Mouse (Mus musculus) heart, embryonic 10.5 days (tissue): ENCODE results near the gene Dnajb2. TPM values are rescaled to one million over a fixed set of nuclear protein-coding genes. Genes with fewer than 3 reads are reported as not detected.

Experiments
- DNase-seq: peaks from one replicate; pipeline ENCODE4 v3.0.0-alpha.2; 2017; ENCODE audit warnings: low spot score
- H3K27ac ChIP-seq: fragments of 300-500 bp; sonication (generic); 2 replicates; pipeline ENCODE4 v1.5.1; 2016; ENCODE audit warnings: mild to moderate bottlenecking
- H3K27me3 ChIP-seq: fragments of 300-500 bp; sonication (generic); 2 replicates; pipeline ENCODE4 v1.6.1; 2016; ENCODE audit warnings: mild to moderate bottlenecking; ENCODE audit not compliant: poor library complexity, insufficient read depth, severe bottlenecking
- H3K36me3 ChIP-seq: fragments of 300-500 bp; sonication (generic); 2 replicates; pipeline ENCODE4 v1.6.1; 2016; ENCODE audit warnings: mild to moderate bottlenecking, moderate library complexity
- H3K4me1 ChIP-seq: fragments of 300-500 bp; sonication (generic); 2 replicates; pipeline ENCODE4 v1.6.1; 2016; ENCODE audit warnings: mild to moderate bottlenecking
- H3K4me3 ChIP-seq: fragments of 300-500 bp; sonication (generic); 2 replicates; pipeline ENCODE4 v1.5.1; 2016; ENCODE audit warnings: mild to moderate bottlenecking, moderate library complexity
- H3K9me3 ChIP-seq: fragments of 300-500 bp; sonication (generic); 2 replicates; pipeline ENCODE4 v1.6.1; 2016; ENCODE audit warnings: mild to moderate bottlenecking, moderate library complexity
- WGBS: fragments of 180-500 bp; shearing (Covaris S2); methylation state at CpG from one replicate; pipeline ENCODE4 v1.1.7; 2016; 5-methylcytosine and 5-hydroxymethylcytosine counted together
- polyA plus RNA-seq: library from polyadenylated mRNA; unstranded; fragments of >200 nt; fragmentation: Nextera tagmentation; extraction: Ambion mirVana; gene quantifications from 2 replicates; pipeline ENCODE4 v1.2.1, GENCODE M21; 2016

Gene Dnajb2
- polyA plus RNA-seq, result 24.5 and 32.4 TPM in 2 replicates

DNA sequence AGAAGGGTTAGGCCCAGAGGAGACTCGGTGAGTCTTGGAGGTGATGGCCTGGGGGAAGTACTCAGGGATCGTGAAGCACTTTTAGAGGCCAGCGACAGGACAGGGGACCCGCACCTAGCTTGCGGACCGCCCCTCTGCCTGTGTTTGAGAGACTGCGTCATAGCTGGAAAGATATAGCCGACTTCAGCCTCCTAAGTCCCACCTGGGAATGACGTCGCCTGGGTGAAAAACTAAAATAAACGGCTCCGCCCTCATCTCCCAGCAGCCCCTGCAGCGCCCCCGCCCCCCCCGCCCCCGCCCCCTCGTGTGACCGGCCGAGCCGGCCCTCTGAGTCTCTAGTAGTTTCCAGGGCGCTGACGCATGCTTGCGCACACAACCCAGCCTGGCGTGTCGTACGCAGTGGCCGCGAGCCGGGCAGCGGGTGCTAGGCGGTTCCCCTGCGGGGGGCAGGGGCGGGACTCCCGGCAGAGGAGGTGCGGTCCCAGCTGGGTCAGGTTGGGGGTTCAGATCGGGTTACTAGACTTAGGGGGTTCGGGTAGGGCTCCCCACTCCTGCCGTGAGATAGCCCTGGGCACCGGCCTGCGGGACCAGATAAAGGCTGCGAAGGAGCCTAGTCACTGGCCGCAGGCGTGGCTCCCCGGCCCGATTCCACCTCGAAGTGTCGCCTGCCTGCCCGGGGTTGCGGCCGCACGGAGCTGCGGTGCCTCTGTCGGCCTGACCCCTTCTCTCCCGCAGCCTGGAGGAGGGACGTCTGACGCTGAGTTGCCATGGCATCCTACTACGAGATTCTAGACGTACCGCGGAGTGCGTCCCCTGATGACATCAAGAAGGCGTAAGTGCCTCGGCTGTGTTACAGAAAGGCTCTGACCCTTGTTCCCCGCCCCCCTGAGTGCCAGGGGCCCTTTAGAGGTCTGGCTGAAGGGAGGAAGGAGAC lies at the start of gene Dnajb2:
Gene Dnajb2, plus strand, starts transcription at position 290 of the 934 bp plus-strand sequence.
- DNase-seq, result peak; percentile 95
- H3K4me3 ChIP-seq, result peak within 1 kb of the TSS; percentile 83
- peak within 1 kb of the TSS; percentile 95 for H3K27ac ChIP-seq
- no peaks in the 10 kb centered on the region for H3K9me3 ChIP-seq
- under 1% methylated on average over 64 of the region's 64 CpGs for WGBS
- H3K27me3 ChIP-seq, result no peaks in the 10 kb centered on the region
- peaks cover 32% of the 10 kb centered on the region for H3K4me1 ChIP-seq
- H3K36me3 ChIP-seq, result peaks cover 20% of the 10 kb centered on the region

DNA sequence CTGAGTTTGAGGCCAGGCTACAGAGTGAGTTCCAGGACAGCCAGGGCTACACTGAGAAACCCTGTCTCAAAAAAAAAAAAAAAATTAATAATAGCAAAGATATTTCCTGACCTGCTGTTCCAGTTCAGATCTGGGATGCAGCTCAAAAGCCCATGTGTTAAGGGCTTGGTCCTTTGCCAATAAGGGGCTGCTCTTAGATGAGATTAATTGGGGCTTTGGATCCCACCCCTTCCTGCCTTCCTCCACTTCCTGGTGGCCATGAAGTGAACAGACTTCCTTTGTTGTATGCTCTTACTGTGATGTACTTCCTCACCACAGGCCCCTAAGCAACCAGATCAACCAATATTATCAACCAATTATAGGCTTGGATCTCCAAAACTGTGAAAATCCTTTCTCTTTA lies 49.1 kb upstream of the Dnajb2 start:
- no peak for DNase-seq
- H3K27me3 ChIP-seq, result no peaks in the 10 kb centered on the region
- H3K4me3 ChIP-seq, result no peak overlapping the region
- H3K4me1 ChIP-seq, result peaks cover 14% of the 10 kb centered on the region
- H3K36me3 ChIP-seq, result peaks cover 71% of the 10 kb centered on the region
- no peak overlapping the region for H3K27ac ChIP-seq
- no peaks in the 10 kb centered on the region for H3K9me3 ChIP-seq

DNA sequence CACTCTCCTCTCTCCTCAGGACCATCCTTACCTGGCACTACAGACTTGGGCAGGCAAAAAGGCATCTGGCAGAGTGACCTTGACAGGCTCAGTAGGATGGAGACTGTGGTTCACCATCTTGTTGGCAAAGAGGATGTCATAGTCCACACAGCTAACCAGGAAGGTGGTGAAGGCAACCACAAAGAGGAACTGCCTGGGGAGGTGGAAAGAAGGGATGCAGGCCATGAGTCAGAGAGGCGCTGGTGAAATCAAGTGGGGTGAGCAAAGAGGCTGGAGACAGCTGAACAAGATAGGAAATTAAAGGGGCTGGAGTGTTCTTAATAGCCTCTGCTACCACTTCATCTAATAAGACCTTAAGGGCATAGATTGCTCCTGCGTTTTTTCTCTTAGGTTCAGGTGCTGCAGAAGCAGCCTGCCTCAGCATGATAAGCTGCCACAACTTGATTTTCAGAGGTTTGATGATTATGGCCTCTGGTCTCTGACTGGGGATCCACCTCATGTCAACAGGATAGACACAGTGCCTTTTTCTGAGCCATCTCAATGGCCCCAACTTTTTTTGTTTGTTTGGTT lies 48.2 kb upstream of the Dnajb2 start:
- Histone ChIP-seq H3K9me3 (no peaks in the 10 kb centered on the region), H3K36me3 (peaks cover 62% of the 10 kb centered on the region), H3K27me3 (no peaks in the 10 kb centered on the region), H3K27ac (no peak overlapping the region), H3K4me1 (peaks cover 16% of the 10 kb centered on the region), H3K4me3 (no peak overlapping the region)
- 77% methylated on average over 2 of the region's 2 CpGs for WGBS
- no peak for DNase-seq

DNA sequence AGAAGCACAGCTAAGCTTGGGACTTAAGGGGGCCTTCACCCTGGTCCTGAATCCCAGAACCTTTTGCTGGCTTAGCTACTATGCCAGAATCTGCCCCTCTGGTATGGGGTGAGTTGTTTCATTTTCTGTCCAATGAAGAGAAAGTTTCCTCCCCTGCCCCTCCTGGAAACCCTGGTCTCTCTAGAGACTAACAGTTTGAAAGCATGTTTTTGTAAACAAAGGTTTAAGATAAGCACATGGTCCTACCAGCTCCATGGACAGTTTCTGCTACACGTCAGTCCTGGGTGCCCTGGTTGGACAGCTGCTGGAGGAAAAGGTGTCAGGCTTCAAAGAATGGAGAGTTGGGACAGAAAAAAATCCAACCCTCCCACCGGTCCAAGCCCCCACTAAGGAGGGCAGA lies 45.6 kb upstream of the Dnajb2 start:
- Histone ChIP-seq H3K4me3 (peak overlapping the region; percentile 82; the same call in 1 of the 2 replicates), H3K27me3 (no peaks in the 10 kb centered on the region), H3K36me3 (peaks cover 49% of the 10 kb centered on the region), H3K4me1 (peaks cover 22% of the 10 kb centered on the region), H3K27ac (0 out of 2 replicates have a peak overlapping the region, but pooled peaks have one; percentile 93), H3K9me3 (no peaks in the 10 kb centered on the region)
- no peak for DNase-seq
- 43% methylated on average over 2 of the region's 2 CpGs for WGBS

DNA sequence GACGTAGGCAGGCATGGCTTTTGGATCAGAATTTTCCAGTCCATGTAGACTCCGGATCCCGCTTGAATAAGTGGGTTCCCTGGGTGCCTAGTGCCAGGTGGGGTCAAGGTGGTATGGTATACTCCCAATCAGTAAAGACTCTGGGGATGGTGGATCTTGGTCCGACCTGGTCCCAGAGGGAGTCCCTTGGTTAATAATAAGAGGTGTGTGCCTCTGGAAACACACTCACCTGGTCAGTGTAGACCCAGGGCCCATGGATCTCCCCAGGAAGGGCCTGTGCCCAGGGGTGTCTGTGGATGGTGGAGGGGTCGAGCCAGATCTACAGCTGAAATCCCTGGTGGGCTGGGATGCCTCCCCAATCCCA lies 45.0 kb upstream of the Dnajb2 start:
- WGBS, result 38% methylated on average over 5 of the region's 5 CpGs

DNA sequence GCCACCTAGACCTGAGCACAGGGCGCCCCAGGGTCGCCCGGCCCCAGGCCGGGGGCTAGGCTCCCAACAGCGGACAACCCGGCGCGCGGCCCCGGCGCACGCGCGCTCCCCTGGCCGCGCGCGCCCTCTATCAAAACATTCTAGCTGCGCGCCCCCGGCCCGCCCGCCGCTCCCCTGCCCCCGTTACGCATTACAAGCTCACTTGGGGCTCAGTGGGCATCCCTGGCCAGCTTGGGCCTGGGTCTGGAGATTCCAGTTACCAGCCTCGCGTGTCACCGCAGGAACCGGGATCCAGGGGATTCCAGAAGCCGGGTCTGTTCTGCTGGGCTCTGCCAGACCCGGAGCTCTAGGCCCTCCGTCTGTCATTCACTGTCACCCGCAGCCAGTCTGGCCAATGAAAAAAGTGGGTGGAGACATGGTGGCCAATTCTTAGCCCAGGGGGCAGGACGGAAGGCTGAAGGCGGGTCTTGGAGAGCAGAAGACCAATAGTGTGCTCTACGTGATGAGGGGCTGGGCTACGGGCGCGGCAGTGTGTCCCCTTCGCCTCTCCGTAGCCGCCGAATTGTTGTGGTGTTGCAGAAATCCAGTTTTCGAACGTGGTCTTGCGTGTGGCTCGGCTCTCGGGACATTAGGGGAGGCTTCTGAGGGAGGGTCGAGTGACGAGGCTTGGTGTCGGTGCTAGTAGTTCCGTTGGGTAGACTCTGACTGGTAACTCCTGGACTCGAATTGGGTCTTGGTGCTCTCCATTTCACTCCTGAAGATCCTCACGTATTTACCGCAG lies 44.4 kb upstream of the Dnajb2 start, which contains the start of the genes Ankzf1 and Atg9a:
Gene Ankzf1, plus strand, starts transcription at position 530 of the 781 bp plus-strand sequence.
Gene Atg9a, minus strand, starts transcription at position 575 of the 781 bp plus-strand sequence.
- H3K36me3 ChIP-seq, result peaks cover 49% of the 10 kb centered on the region
- H3K9me3 ChIP-seq, result no peaks in the 10 kb centered on the region
- peak within 1 kb of the TSS; percentile 93 for H3K27ac ChIP-seq
- peaks cover 22% of the 10 kb centered on the region for H3K4me1 ChIP-seq
- peak; percentile 99 for DNase-seq
- H3K27me3 ChIP-seq, result no peaks in the 10 kb centered on the region
- peak within 1 kb of the TSS; percentile 82 for H3K4me3 ChIP-seq
- 0% methylated on average over 56 of the region's 56 CpGs for WGBS

More for the DNA sequence above, 45.0 kb upstream of the Dnajb2 start:
- Histone ChIP-seq H3K4me1 (peaks cover 22% of the 10 kb centered on the region), H3K27ac (peak overlapping the region; percentile 93), H3K36me3 (peaks cover 49% of the 10 kb centered on the region), H3K9me3 (no peaks in the 10 kb centered on the region), H3K4me3 (peak overlapping the region; percentile 82), H3K27me3 (no peaks in the 10 kb centered on the region)
- no peak for DNase-seq

DNA sequence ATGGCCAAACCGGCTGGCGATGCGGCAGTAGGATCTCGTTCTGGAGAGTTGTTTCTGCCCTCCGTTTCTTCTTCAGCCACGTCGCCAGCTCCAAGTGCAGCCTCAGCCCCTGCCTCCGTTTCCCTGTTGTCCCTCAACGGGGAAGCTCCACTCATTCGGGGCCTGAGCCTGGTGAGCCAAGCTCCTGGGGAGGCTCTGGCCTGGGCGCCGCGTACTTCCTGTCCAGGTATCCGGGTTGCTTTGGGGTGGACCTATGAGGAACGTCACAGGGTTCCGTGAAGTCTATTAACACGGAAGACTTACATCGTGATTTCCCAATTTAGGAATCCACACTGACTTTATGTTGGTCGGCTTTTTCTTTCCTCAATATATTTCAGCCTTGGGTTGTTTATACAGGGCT lies 43.8 kb upstream of the Dnajb2 start:
- peak overlapping the region; percentile 82 for H3K4me3 ChIP-seq
- no peaks in the 10 kb centered on the region for H3K27me3 ChIP-seq
- H3K9me3 ChIP-seq, result no peaks in the 10 kb centered on the region
- DNase-seq, result no peak
- H3K27ac ChIP-seq, result peak overlapping the region; percentile 93
- H3K36me3 ChIP-seq, result peaks cover 48% of the 10 kb centered on the region
- WGBS, result under 1% methylated on average over 19 of the region's 19 CpGs
- H3K4me1 ChIP-seq, result peaks cover 22% of the 10 kb centered on the region

DNA sequence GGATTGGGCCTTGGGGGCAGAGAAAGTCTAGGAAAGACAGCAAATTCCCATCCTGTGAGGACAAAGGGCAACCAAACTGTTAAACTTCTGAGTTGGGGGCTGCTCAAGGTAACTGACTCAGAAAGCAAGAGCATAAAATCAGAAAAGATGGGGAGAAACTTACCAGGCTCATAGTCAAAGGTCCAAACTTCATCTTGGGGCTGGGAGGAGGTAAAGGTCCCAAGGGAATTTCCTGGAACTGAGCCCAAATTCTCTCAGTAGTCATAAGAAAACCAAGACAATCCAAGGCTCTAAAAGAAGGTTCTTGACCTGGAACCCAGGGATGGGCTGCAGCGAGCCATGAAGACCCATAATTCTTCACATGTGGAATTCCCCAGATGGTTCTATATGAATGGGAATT lies 35.0 kb upstream of the Dnajb2 start:
- DNase-seq, result no peak
- no peaks in the 10 kb centered on the region for H3K9me3 ChIP-seq
- no peaks in the 10 kb centered on the region for H3K27me3 ChIP-seq
- H3K4me1 ChIP-seq, result no peaks in the 10 kb centered on the region
- 87% methylated on average over 1 of the region's 1 CpGs for WGBS
- no peak overlapping the region for H3K27ac ChIP-seq
- no peak overlapping the region for H3K4me3 ChIP-seq
- peaks cover 37% of the 10 kb centered on the region for H3K36me3 ChIP-seq

DNA sequence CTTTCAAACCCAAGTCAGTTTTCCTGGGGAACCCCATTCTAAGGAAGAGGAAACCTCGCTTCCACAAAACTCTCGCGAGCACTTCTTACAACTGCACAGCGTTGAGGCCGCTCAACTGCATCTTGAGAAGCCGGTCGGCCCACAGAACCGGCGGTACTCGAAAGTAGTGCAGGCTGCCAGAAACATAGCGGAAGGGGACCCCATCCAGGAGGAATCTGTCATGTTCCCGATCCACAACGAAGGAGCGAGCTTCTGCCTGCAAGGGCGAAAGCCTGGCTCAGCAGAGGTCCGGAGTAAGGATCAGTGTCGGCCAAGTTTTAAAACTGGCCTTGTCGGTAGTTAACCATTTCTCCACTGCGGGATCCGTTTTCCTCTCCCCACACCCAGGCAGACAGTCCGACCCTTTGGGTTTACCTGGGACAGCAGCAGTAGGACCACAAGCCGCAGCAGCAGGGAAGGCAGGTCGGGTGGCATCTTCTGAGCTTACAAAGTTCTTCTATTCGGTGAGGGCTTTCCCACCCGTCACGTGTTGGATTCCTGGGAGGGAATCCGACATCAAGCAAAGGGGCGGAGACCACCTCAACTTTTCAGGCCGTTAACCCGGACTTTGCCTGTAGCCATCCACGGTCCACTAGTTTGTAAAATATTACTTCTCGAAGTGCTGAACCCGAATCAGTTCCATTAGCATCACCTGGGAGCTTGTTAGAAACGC lies 27.1 kb upstream of the Dnajb2 start:
- peak overlapping the region; percentile 55 for H3K4me3 ChIP-seq
- peak overlapping the region; percentile 57; the same call in 1 of the 2 replicates for H3K27ac ChIP-seq
- peaks cover 37% of the 10 kb centered on the region for H3K4me1 ChIP-seq
- no peak for DNase-seq
- H3K9me3 ChIP-seq, result no peaks in the 10 kb centered on the region
- H3K27me3 ChIP-seq, result peaks cover 18% of the 10 kb centered on the region; the same call in 1 of the 2 replicates
- 12% methylated on average over 34 of the region's 34 CpGs for WGBS
- peaks cover 25% of the 10 kb centered on the region for H3K36me3 ChIP-seq

DNA sequence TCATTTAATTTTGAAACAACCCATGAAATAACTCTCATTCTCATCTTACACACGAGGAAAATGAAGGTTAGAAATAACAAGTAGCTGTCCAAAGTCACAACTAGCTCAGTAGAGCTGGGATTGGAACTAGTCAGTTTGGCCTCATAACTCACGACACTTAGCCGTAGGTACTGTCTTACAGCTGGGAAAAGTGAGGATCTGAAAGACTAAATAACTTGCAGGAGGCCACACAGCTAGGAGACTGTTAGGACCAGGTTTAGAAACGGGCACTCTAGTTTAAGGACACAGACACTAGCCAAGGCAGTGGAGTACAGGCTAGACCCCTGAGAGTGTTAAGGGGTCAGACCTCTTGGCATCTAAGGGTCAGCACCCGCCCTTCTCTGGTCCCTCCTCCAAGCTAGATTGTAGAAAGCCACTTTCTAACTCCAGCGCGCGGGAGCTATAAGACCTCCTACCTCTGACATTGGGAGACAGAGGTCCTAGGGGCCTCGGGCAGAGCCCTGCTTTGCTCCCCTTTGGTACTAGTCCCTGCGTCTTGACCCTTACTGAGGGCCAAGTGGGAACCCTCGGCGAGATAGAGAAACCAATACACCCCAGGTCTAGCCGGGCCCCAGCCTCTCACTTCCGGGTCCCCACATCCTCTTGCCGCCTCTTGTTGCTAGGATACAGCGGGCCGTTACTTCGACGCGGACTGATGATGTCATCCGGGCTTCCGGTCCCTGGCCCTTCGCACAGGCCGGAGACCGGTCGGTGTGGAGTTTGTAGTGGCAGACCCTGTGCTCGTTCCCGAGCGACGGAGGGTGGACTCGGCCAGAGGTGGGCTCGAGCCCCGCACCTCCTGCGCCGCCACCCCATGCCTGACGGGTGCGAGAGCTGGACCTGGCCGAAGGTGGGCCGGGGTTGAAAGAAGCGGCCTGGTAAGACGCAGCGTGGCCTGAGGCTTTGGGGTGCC lies 25.8 kb upstream of the Dnajb2 start, which contains the start of the genes Glb1l and Stk16:
Gene Glb1l, minus strand, starts transcription at position 678 of the 952 bp plus-strand sequence.
Gene Stk16, plus strand, starts transcription at position 703 of the 952 bp plus-strand sequence.
- peak; percentile 97 for DNase-seq
- peaks cover 38% of the 10 kb centered on the region for H3K36me3 ChIP-seq
- H3K4me1 ChIP-seq, result peaks cover 37% of the 10 kb centered on the region
- peak within 1 kb of the TSS; percentile 97 for H3K4me3 ChIP-seq
- 6% methylated on average over 42 of the region's 42 CpGs for WGBS
- peak within 1 kb of the TSS; percentile 94 for H3K27ac ChIP-seq
- no peaks in the 10 kb centered on the region for H3K9me3 ChIP-seq
- H3K27me3 ChIP-seq, result peaks cover 18% of the 10 kb centered on the region; the same call in 1 of the 2 replicates

DNA sequence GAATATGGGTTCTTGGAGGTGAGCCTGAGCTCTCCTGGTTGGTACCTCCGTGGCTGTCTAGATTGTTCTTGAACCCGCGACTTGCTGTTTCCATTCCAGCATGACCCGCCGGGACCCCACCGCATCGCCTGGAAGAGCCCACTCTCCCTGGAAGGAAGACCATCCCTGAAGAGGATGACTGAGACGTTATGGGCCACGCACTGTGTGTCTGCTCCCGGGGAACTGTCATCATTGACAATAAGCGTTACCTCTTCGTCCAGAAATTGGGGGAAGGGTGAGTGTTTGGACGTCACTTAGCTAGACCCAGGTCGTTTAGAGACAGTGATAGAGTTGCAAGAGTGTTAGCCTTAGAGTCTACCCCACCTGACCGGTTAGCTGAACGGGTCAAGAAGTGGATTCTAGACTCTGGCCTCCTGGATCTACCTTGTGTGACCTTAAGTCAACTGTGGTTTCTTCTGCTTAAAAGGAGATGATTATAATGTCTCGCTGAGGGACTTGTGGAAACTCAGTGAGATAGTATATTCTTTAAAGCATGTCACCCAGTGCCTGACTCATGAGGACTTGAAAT lies 25.0 kb upstream of the Dnajb2 start:
- Histone ChIP-seq H3K36me3 (peaks cover 46% of the 10 kb centered on the region), H3K27me3 (peaks cover 23% of the 10 kb centered on the region; the same call in 1 of the 2 replicates), H3K27ac (peak overlapping the region; percentile 94), H3K4me3 (peak overlapping the region; percentile 97), H3K9me3 (no peaks in the 10 kb centered on the region), H3K4me1 (peaks cover 37% of the 10 kb centered on the region)
- 10% methylated on average over 17 of the region's 17 CpGs for WGBS
- DNase-seq, result no peak
